Mouse (Mus musculus) layer of hippocampus, postnatal 25 days (tissue): ENCODE measurements around the gene Cirbp. TPM values are rescaled to one million over a fixed set of nuclear protein-coding genes. Genes with fewer than 3 reads are reported as not detected.
"Not testable (repeated sequence)": the region's sequence is repeated elsewhere in the genome, so short reads cannot be mapped to it uniquely, and the experiment has no call there.

Experiments used
- DNase-seq, 2 experiments: peaks; one replicate each; pipeline ENCODE4 v3.0.0; 2022; ENCODE audit warnings: mixed read lengths in 2 of 2, low spot score in 1 of 2; ENCODE audit errors: extremely low spot score in 1 of 2
- total RNA-seq, 2 experiments: library from RNA; stranded (reverse); gene quantifications; 2 replicates each; pipeline ENCODE4 v1.2.3; 2021

Cirbp gene
- total RNA-seq, 2 experiments from 2014 or later, result 69.5 to 97.5 TPM

DNA sequence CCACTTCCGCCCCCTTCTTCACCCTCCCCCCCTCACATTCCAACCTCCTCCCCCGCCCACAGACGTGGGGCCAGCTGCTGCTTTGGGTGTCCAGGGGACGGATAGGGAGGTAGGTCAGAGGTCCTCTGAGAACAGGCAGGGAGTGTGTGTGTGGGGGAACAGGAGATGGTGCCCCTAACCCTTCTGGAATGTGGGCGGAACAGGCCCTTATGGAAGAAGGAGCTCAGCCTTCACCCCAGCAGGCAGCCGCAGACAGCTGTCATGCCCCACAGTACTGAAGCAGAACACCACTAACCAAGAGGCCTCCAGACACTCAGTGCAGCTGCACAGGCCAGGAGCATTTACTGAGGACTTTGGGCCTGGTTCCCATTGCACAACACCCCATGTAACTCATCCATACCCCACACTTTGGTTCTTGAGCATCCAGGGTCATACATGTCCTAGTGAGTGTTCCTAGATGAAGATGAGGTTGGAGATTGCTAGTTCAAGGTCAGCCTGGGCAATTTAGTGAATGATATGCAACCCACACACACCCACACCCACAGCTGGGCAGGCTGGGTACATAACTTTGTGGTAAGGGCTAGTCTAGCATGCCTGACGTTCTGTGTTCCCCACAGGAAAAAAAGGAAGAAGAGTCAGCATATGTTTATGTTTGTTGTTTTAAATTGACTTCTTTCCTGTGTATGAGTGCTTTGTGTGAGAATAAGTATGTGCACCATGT, 4.1 kb upstream of the Cirbp start:
- DNase-seq, result no peak

GRCm38 (mm10) chr10:80162243-80162608, 3.6 kb upstream of the Cirbp start:
- DNase-seq, result no peak

DNA sequence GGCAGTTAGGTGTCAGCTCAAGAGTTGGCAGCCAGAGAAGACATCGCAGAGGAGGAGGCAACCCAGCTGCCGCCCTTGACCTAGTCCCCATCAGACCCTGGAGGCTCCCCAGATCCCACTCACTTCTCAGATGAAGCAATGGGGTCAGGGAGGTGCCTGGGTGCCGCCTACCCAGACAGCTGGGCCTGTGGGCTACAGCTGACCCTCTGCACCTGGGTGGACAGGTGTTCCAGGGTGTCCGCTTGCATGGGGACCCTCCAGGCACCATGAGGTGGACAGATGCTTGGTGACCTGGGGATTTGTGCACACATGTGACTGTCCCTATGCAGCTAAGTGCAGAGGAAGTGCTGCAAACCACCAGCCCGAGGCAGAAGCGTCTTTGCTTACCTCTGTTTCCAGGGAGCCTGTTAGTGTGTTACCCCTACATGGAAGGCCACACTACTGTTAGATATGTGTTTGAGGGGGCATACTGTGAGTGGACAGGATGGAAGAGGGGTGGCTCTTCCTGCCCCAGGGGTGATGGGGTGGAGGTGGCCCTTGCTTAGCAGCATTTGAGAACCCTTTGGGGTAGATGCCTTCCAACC, 3.0 kb upstream of the Cirbp start:
- DNase-seq, result no peak

DNA sequence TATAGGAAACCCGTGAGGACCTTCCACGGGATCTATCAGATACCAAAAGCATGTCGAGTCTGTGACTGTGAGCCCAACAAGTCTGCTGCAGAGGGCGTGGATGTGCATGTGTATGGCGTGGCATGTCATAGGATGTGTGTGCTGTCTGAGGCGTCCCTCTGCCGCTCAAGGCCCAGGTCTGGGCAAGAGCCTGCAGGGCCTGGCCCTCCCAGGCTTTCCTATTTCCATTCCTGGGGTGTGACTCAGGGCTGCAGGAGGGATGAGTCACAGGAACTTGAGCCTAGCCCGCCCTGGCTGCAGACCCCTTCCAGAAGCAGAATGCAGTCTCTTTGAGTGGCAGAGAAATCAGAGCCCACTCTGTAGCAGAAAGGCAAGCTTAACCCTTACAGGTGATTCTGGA, 2.1 kb upstream of the Cirbp start:
- DNase-seq, result no peak

GRCm38 (mm10) chr10:80164161-80164997, 1.4 kb upstream of the Cirbp start:
- no peak for DNase-seq

- peak; percentile 82 to 92 for DNase-seq
Measured at GRCm38 (mm10) chr10:80164998-80165344, 814 bp upstream of the Cirbp start.

DNA sequence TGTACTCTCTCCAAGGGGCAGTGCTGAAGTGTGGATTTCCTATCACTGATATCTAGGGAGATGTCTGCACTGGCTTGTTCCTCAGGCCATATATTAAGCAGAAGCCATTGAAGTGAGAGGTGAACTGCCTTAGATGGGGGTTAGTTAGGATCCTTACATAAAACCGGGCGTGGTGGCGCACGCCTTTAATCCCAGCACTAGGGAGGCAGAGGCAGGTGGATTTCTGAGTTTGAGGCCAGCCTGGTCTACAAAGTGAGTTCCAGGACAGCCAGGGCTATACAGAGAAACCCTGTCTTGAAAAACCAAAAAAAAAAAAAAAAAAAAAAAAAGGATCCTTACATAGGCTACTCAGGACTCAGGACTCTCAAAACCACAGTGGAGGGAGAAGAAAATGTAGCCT, 351 bp downstream of the Cirbp start:
- DNase-seq, result not testable (repeated sequence)

GRCm38 (mm10) chr10:80167460-80168037, 1.8 kb downstream of the Cirbp start:
- DNase-seq, result peak; percentile 97 to 98

- DNase-seq, result peak; percentile 88 to 91
Measured at GRCm38 (mm10) chr10:80168038-80168661, 2.4 kb downstream of the Cirbp start.

DNA sequence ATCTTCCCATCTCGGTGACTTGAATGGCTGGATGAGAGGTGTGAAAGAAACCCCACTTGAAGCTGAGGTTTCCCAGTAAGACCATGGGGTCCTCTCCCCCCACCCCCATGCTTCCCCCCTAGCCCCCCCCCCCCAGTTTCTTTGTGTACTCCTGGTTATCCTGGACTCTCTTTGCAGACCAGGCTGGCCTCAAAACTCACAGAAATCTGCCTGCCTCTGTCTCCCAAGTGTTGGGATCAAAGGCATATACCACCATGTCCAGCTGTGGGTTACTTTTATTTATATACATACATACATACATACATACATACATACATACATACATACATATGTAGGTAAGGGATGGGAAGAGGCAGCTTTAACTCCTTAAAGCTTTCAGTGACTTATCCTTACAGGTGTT, 3.3 kb downstream of the Cirbp start:
- DNase-seq, result no peak

- no peak for DNase-seq
Measured at GRCm38 (mm10) chr10:80169651-80170050, 3.9 kb downstream of the Cirbp start.

DNA sequence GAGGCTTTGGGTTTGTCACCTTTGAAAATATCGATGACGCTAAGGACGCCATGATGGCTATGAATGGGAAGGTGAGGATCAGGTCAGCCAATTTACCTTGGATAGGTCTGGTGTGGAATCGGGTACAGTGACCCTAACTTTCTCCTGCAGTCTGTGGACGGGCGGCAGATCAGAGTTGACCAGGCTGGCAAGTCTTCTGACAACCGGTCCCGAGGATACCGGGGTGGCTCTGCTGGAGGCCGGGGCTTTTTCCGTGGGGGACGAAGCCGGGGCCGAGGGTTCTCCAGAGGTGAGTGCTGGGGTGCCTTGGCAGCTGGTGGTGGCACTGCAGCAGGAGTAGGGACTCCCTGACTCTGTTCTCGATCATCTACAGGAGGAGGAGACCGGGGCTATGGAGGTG, 4.3 kb downstream of the Cirbp start:
- DNase-seq, result no peak

DNA sequence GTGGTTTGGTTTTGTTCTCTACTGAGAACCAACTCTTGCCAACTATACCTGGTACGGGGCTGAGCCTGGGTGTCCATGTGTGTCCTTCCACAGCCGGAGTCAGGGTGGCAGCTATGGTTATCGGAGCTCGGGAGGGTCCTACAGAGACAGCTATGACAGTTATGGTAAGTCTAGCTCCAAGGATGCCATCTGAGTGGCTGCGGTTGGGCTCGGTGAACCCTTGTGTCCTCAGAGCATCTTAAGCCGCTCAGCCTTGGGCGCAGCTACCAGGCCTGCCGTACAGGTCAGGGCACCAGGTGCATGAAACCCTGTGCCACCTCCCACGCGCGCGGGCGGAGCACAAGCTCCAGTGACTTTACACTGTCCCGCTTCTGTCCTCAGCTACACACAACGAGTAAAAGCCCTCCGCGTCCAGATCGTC, 4.8 kb downstream of the Cirbp start:
- no peak for DNase-seq

DNA sequence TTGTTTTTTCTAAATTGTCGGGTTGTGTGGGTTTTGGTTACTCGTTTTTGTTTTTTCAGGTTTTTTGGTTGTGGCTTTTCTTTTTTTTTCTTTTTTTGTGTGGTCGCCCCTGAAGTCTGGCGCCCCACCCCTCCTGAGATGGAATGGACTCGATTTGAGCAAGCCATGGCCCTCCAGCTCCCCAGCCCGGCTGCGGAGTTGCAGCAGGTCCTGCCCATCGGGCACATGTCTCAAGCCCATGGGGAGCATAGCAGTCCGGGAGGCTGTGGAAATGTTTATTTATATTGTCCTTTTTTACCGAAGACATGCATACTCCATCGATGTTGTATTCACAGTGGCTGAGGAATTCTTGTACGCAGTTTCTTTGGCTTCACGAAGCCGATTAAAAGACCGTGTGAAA, 5.5 kb downstream of the Cirbp start:
- DNase-seq, result no peak

- DNase-seq, result peak in 1 of 2 experiments; percentile 30
Measured at GRCm38 (mm10) chr10:80171760-80172526, 6.2 kb downstream of the Cirbp start.

GRCm38 (mm10) chr10:80172527-80173292, 6.9 kb downstream of the Cirbp start, which contains the start of gene 1600002K03Rik:
1600002K03Rik (plus strand) TSS chr10:80172944.
- peak; percentile 70 to 84 for DNase-seq

GRCm38 (mm10) chr10:80173358-80173757, 7.6 kb downstream of the Cirbp start:
- DNase-seq, result no peak

GRCm38 (mm10) chr10:80173955-80174640, 8.3 kb downstream of the Cirbp start:
- no peak for DNase-seq

GRCm38 (mm10) chr10:80174705-80175104, 8.9 kb downstream of the Cirbp start:
- no peak for DNase-seq
